Mouse (Mus musculus) olfactory bulb, adult 2 months (tissue): ENCODE measurements around the gene Carmil3. TPM values are rescaled to one million over a fixed set of nuclear protein-coding genes. Genes with fewer than 3 reads are reported as not detected.
A peak's percentile ranks its signal among the peaks of the same experiment; 100 is the strongest.

Experiments
- H3K27ac ChIP-seq: fragments of 200-500 bp; 2 replicates; pipeline ENCODE4 v1.5.1; 2012; ENCODE audit warnings: low read depth, low read length; ENCODE audit not compliant: insufficient read depth
- H3K4me1 ChIP-seq: fragments of 200-500 bp; 2 replicates; pipeline ENCODE4 v1.6.1; 2012; ENCODE audit warnings: low read length; ENCODE audit not compliant: control insufficient read depth, insufficient read depth
- H3K4me3 ChIP-seq: fragments of 200-500 bp; 2 replicates; pipeline ENCODE4 v1.5.1; 2012; ENCODE audit warnings: mild to moderate bottlenecking, low read depth, low read length, moderate library complexity; ENCODE audit not compliant: insufficient read depth
- CTCF ChIP-seq: fragments of 200-500 bp; IDR thresholded peaks from 2 replicates; pipeline ENCODE4 v1.5.1; 2012; ENCODE audit warnings: low read depth, mild to moderate bottlenecking, low read length, moderate library complexity; ENCODE audit not compliant: insufficient read depth
- POLR2A ChIP-seq: fragments of 200-500 bp; IDR thresholded peaks from 2 replicates; pipeline ENCODE4 v1.6.1; 2012; ENCODE audit warnings: mild to moderate bottlenecking, low read depth, low read length, moderate library complexity; ENCODE audit not compliant: insufficient read depth
- WGBS: fragments of 180-500 bp; shearing (Covaris S2); methylation state at CpG from one replicate; pipeline ENCODE4 v1.1.7; 2018; 5-methylcytosine and 5-hydroxymethylcytosine counted together
- polyA plus RNA-seq: library from polyadenylated mRNA; stranded (reverse); fragments of >200 nt; gene quantifications from 2 replicates; pipeline ENCODE4 v1.2.4, GENCODE M21; 2012; ENCODE audit warnings: low replicate concordance; ENCODE audit not compliant: missing spikeins, insufficient read depth, insufficient read length

Gene Carmil3
- polyA plus RNA-seq, 1 experiment = not detected

DNA sequence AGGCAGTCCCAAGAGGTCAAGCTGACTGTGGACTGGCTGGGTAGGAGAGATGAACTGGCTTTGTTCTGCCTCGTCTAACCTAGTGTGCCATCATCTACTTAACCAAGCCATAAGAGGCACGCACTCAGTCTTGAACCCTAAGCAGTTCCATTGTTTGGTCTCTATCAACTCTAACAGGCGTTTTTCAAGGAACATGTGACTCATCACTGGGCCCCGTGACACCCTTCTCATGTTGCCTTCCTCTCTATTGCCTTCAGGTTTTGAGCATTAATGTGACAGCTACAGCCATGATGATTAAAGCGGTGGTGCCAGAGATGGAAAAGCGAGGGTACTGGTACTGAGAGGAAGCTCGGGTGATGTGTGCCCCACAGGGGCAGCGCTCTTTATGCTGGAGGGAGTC, 3.6 kb upstream of the Carmil3 start:
- H3K4me3 ChIP-seq = no peak overlapping the region
- H3K4me1 ChIP-seq = peaks cover 6% of the 10 kb centered on the region
- no peak for TF ChIP-seq CTCF
- no peak for TF ChIP-seq POLR2A
- WGBS = 89% methylated on average over 8 of the region's 8 CpGs
- no peak overlapping the region for H3K27ac ChIP-seq

DNA sequence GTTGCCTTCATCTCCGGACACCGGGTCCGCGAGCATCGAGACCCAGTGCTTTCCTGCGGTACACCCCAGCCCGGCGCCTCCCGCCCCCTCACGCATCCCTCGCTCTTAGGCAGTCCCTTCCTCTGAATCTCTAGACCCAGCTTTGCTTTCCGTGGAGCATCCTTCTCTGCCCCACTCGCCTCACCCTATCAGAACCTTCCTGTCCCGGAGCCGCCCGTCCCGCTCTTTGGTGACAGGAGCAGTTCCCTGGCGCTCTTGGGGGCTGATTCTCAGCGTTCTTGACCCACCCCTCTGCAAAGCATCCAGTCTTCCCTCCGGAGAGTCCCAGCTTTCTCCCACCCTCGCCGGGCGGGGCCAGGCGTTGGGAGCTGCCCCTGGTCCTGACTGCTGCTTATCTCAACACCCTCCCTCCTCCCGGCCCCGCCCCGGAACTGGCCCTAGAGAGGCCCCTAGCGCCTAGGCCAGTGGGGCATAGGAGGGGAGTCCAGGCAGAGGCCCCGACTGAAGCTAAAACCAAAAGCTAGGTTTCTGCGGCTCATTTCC, 911 bp downstream of the Carmil3 start:
- WGBS = under 1% methylated on average over 30 of the region's 30 CpGs
- peak overlapping the region; percentile 88 for H3K4me3 ChIP-seq
- TF ChIP-seq CTCF = no peak
- no peak for TF ChIP-seq POLR2A

DNA sequence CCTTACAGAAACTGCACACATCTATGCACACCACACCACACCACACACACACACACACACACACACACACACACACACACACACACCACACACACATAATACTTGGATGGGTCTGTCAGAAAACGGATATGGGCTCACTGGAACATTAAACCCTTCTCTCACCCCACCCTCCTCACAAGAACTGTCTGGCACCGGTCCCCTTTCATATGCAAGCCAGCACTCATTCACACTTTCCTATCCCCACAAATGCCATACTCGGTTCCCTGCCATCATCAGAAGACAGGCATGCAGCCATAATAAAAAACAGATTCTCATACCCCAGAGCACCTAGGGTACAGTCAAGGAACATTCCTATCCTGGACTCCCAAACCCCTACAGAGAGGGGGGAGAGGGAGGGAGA, 1.7 kb downstream of the Carmil3 start:
- WGBS = 27% methylated on average over 3 of the region's 3 CpGs
- no peak for TF ChIP-seq CTCF
- no peak for TF ChIP-seq POLR2A
- Histone ChIP-seq H3K4me3 (no peak overlapping the region), H3K4me1 (peaks cover 6% of the 10 kb centered on the region), H3K27ac (no peak overlapping the region)

More for the DNA sequence above, 911 bp downstream of the Carmil3 start:
- Histone ChIP-seq H3K27ac (peak overlapping the region; percentile 85), H3K4me1 (peaks cover 6% of the 10 kb centered on the region)

DNA sequence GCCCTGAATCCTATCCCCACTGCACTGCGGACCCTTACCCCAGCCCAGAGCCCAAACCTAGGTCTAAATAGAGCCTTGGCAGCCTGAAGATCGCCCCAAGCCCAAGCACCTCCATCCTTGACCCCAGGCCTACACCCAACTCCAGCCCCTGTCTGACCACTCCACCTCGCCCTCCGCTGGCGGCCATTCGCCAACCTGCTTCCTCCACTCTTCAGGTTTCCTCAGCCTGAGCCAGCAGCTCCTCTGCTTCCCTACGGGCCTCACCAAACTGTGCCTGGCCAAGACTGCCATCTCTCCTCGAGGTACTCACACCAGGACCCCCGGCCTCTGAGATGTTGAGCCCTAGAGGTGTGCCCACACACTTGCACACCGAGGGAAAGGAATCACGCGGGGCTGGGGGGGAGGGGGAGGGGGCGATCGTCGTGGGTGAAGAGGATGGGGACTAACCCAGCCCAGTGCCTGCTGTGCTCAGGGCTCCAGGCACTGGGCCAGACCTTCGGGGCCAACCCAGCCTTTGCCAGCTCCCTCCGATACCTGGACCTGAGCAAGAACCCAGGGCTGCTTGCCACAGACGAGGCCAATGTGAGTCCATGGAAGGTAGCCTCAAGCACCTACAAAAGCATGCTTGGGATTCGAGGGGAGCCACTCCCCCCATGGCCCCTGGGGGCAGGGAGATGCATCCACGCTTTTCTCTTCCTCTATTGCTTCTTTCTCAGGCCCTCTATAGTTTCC, 5.2 kb downstream of the Carmil3 start:
- no peak for TF ChIP-seq CTCF
- 66% methylated on average over 20 of the region's 20 CpGs for WGBS
- Histone ChIP-seq H3K4me1 (peaks cover 6% of the 10 kb centered on the region), H3K4me3 (no peak overlapping the region), H3K27ac (no peak overlapping the region)

DNA sequence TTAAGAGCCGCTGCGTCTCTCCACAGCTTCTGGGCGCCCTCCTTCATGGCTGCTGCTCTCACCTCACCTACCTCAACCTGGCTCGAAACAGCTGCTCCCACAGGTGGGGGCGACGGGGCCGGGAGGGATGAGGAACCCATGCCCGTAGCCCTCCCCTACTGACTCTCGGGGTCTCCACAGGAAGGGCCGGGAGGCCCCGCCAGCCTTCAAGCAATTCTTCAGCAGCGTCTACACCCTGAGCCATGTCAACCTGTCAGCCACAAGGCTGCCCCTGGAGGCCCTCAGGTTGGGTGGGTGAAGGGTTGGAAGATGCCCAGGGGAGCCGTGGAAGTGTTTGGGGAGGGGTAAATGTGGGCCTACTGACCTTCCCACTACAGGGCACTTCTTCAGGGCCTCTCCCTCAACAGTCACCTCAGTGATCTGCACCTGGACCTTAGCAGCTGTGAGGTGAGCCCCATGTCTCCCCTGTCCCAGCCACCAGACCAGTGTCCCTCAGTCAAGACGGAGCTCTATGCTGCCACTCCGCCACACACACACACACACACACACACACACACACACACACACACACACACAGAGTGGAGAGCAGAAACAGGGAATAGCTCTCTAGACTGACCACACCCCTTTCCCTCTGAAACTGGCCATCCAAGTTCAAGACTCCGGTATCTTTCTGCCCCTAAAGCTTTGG, 6.5 kb downstream of the Carmil3 start:
- Histone ChIP-seq H3K4me3 (no peak overlapping the region), H3K4me1 (peaks cover 4% of the 10 kb centered on the region), H3K27ac (no peak overlapping the region)
- no peak for TF ChIP-seq POLR2A
- 80% methylated on average over 16 of the region's 16 CpGs for WGBS

DNA sequence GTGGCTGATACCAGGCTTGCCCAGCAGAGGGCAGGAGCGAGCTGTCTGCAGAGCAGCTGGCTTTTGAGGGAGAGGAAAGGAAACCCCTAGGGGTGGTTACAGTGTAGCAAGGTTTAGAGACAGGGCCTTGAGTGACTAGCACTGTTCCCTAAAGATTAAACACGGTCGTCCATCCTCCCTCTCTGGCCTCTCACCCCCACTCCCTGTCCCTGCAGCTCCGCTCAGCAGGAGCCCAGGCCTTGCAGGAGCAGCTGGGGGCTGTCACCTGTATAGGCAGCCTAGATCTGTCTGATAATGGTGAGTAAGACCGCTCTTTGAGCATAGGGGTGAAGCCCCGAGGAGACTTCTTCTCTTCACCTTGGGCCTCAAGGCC, 7.0 kb downstream of the Carmil3 start:
- Histone ChIP-seq H3K4me1 (peaks cover 4% of the 10 kb centered on the region), H3K4me3 (no peak overlapping the region), H3K27ac (no peak overlapping the region)
- TF ChIP-seq CTCF = peak; percentile 91
- no peak for TF ChIP-seq POLR2A
- 33% methylated on average over 6 of the region's 6 CpGs for WGBS

DNA sequence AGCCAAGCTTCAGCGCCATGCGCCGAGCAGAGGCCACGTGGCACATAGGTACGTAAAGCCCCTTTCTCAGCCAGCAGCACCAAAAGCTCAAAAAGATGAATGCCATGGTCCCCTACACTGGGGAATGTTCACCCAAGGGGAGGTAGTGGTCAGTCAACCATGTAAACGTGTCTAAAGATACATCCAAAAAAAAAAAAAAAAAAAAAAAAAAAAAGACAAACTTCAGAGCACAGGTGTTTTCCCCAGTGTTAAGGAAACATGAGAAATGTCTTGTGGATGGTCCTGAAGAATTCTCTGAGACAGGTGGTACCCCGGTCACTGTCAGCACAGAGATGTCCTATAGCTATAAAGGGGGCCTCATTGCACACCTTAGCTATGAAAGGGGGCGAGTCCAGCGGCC, 15.2 kb downstream of the Carmil3 start:
- WGBS = 71% methylated on average over 9 of the region's 9 CpGs
- Histone ChIP-seq H3K27ac (no peak overlapping the region), H3K4me3 (no peak overlapping the region), H3K4me1 (peaks cover 23% of the 10 kb centered on the region)
- no peak for TF ChIP-seq POLR2A

DNA sequence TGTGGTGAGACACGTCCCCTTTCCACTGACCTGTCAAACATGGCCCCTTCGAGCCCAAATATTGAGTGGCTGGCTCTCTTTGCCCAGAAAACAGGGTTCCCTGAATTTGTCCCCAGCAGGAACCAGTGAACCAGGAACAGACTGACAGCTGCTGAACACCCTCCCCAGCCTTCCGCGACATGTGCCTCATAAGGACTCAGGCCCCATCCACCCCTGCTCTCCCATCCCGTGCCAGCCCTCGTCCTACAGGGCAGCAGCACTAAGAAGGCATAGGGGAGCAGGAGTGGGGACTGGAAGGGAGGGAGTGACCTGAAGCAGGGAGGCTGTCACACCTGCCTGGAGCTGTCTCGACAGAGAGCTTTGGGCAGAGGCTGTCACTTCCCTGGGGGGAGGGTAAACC, 17.4 kb downstream of the Carmil3 start:
- no peak for TF ChIP-seq POLR2A
- TF ChIP-seq CTCF = no peak
- Histone ChIP-seq H3K4me1 (peaks cover 38% of the 10 kb centered on the region), H3K27ac (no peak overlapping the region), H3K4me3 (no peak overlapping the region)
- 68% methylated on average over 7 of the region's 7 CpGs for WGBS

DNA sequence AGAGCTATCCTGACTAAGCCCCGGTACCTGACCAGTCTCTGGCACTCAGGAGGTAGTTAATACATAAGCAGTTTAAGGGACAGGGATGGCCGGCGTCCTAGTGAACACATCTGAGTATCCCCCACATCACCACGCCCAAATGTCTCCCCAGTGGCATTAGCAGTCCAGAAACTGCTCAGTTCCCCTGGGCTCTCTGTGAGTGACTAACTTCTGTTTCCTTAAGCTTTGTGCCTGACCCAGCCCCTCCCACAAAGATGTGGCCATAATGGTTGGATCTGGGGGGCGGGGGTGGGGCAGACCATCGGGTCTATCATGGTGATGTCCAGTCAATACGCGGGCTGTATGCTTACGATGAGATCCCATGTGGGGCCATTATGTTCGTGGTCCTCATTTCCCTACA, 19.1 kb downstream of the Carmil3 start:
- no peak overlapping the region for H3K4me3 ChIP-seq
- peaks cover 38% of the 10 kb centered on the region for H3K4me1 ChIP-seq
- TF ChIP-seq CTCF (no peak), POLR2A (no peak)
- WGBS = 72% methylated on average over 10 of the region's 10 CpGs
- no peak overlapping the region for H3K27ac ChIP-seq
